Mouse (Mus musculus) heart, embryonic 10.5 days (tissue): ENCODE results near the gene Nme8. TPM values are rescaled to one million over a fixed set of nuclear protein-coding genes. Genes with fewer than 3 reads are reported as not detected.

ENCODE experiments used
- DNase-seq: peaks from one replicate; pipeline ENCODE4 v3.0.0-alpha.2; 2017; ENCODE audit warnings: low spot score
- H3K27ac ChIP-seq: fragments of 300-500 bp; sonication (generic); 2 replicates; pipeline ENCODE4 v1.5.1; 2016; ENCODE audit warnings: mild to moderate bottlenecking
- H3K27me3 ChIP-seq: fragments of 300-500 bp; sonication (generic); 2 replicates; pipeline ENCODE4 v1.6.1; 2016; ENCODE audit warnings: mild to moderate bottlenecking; ENCODE audit not compliant: poor library complexity, insufficient read depth, severe bottlenecking
- H3K36me3 ChIP-seq: fragments of 300-500 bp; sonication (generic); 2 replicates; pipeline ENCODE4 v1.6.1; 2016; ENCODE audit warnings: mild to moderate bottlenecking, moderate library complexity
- H3K4me1 ChIP-seq: fragments of 300-500 bp; sonication (generic); 2 replicates; pipeline ENCODE4 v1.6.1; 2016; ENCODE audit warnings: mild to moderate bottlenecking
- H3K4me3 ChIP-seq: fragments of 300-500 bp; sonication (generic); 2 replicates; pipeline ENCODE4 v1.5.1; 2016; ENCODE audit warnings: mild to moderate bottlenecking, moderate library complexity
- H3K9me3 ChIP-seq: fragments of 300-500 bp; sonication (generic); 2 replicates; pipeline ENCODE4 v1.6.1; 2016; ENCODE audit warnings: mild to moderate bottlenecking, moderate library complexity
- WGBS: fragments of 180-500 bp; shearing (Covaris S2); methylation state at CpG from one replicate; pipeline ENCODE4 v1.1.7; 2016; 5-methylcytosine and 5-hydroxymethylcytosine counted together
- polyA plus RNA-seq: library from polyadenylated mRNA; unstranded; fragments of >200 nt; fragmentation: Nextera tagmentation; extraction: Ambion mirVana; gene quantifications from 2 replicates; pipeline ENCODE4 v1.2.1, GENCODE M21; 2016

Gene Nme8
- polyA plus RNA-seq = not detected in 2 replicates

DNA sequence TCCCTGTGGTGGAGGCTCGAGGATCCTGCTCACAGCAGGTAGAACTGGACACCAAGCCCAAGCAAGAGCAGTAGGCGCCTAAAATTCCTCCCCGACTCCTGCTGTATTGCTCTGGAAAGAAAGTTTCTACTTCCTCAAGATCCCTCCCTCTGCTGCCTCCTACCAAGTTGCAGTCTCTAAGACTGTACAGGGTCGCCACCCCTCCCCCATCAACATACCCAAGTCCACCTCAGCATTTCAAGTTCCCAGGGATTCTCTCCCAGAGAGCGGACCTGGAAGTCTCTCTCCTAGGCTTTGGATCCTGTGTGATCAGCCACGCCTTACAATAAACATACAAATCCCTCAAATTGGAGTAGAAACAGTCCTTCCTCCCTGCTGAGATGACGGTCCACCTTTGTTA lies at the start of gene Nme8:
Nme8 (minus strand) TSS at position 5 of the 400 bp plus-strand sequence.
- Histone ChIP-seq H3K4me1 (no peaks in the 10 kb centered on the region), H3K4me3 (no peak within 1 kb of the TSS), H3K36me3 (no peaks in the 10 kb centered on the region), H3K9me3 (no peaks in the 10 kb centered on the region), H3K27me3 (peaks cover 6% of the 10 kb centered on the region; the same call in 1 of the 2 replicates), H3K27ac (no peak within 1 kb of the TSS)
- WGBS = 13% methylated on average over 7 of the region's 7 CpGs
- DNase-seq = no peak

DNA sequence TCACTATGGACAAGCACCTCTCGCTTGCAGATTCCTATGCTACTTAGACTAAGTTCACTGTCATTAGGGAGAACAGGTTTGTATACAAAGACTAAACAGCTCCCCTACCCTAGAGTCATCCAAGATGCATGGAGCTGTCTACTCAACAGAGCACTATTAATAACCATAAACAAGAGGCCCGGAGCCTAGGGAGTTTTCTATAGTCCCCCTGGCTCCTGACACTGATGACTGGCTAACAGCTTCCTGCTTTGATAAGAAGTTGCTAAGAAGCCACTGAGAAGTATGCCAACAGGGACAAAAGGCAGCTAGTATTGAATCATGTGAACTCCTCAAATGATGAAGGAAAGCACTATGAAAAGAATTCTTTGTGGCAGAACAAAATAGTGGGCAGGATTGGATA lies 48.1 kb upstream of the Nme8 start:
- Histone ChIP-seq H3K27me3 (no peaks in the 10 kb centered on the region), H3K9me3 (no peaks in the 10 kb centered on the region), H3K27ac (no peak overlapping the region), H3K36me3 (no peaks in the 10 kb centered on the region), H3K4me1 (no peaks in the 10 kb centered on the region), H3K4me3 (no peak overlapping the region)
- no peak for DNase-seq
- WGBS = 46% methylated on average over 2 of the region's 2 CpGs

DNA sequence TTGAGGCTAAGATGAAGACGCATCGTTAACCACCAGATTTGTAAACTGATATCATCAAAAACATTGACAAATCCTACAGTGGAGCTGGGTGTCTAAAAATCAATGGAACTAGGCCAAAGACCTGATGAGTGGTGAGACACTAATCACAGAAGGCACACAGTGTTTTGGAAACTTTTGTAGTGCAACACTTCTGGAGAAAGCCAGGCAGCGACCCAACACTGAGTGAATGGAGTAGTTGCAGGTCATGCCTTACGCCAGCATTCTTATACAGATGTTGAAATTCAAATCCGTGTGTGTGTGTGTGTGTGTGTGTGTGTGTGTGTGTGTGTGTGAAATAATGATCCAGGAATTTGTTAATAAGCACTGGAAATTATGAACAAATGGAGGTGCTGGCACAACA lies 46.9 kb upstream of the Nme8 start:
- 82% methylated on average over 5 of the region's 5 CpGs for WGBS
- no peaks in the 10 kb centered on the region for H3K27me3 ChIP-seq
- no peak overlapping the region for H3K4me3 ChIP-seq
- no peaks in the 10 kb centered on the region for H3K36me3 ChIP-seq
- no peaks in the 10 kb centered on the region for H3K9me3 ChIP-seq
- no peak overlapping the region for H3K27ac ChIP-seq
- H3K4me1 ChIP-seq = no peaks in the 10 kb centered on the region
- DNase-seq = no peak

DNA sequence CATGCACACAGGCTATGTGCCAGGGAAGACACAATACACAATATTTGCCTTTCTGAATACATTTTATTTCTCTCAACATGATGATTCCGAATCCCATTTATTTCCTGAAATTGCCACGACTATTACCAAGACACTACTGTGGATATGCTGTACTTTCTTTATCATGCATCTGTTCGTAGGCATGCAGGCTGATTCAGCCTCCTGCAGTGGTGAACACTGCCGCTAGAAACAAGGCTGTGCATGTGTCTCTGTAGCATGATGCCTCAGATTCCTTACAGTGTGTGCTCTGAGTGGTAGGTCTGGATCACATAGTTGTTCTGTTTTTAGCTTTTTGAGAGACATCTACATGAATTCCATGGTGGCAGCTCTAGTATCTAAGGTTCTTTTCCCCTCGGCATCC lies 37.0 kb upstream of the Nme8 start:
- H3K36me3 ChIP-seq = no peaks in the 10 kb centered on the region
- H3K9me3 ChIP-seq = no peaks in the 10 kb centered on the region
- no peaks in the 10 kb centered on the region for H3K27me3 ChIP-seq
- no peaks in the 10 kb centered on the region for H3K4me1 ChIP-seq
- WGBS = 72% methylated on average over 5 of the region's 5 CpGs
- H3K27ac ChIP-seq = no peak overlapping the region
- DNase-seq = no peak
- H3K4me3 ChIP-seq = no peak overlapping the region

DNA sequence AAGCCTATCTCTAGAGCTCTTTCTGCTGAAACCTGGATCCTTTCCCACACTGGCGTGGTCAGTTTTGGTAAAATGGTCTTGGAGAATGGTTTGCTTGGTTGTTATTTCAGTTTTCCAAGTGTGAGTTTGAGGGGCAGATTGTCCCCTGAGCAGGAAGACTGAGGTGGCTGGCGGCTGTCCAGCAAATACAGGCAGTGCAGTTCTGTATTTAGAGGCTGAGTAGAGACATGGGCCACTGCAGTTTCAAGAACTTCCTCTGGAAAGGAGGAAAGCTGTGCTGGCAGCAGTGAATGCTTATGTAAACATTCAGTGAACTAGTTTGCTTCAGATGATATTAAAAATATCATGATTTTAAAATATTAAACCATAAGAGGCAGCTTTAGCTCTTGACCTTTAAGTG lies 33.2 kb upstream of the Nme8 start:
- no peaks in the 10 kb centered on the region for H3K9me3 ChIP-seq
- H3K4me1 ChIP-seq = no peaks in the 10 kb centered on the region
- no peak for DNase-seq
- no peaks in the 10 kb centered on the region for H3K36me3 ChIP-seq
- no peaks in the 10 kb centered on the region for H3K27me3 ChIP-seq
- no peak overlapping the region for H3K4me3 ChIP-seq
- no peak overlapping the region for H3K27ac ChIP-seq
- WGBS = 58% methylated on average over 2 of the region's 2 CpGs

DNA sequence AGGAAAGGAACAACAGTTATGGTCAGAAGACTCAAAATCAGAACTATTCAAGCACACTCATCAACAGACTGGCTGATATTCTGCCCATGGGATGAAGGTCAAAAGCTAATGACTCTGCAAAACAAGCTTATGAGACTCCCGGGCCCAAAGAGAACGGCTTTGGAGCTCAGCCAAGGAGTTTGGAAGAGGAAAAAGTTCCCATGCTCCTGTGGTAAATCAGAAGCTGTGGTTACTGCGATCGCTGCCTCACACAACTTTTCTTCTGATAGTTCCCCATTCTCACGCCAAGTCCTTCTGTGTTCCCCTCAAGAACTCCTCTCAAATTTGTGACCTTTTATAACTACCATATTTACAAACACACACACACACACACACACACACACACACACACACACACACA lies 21.4 kb upstream of the Nme8 start:
- no peaks in the 10 kb centered on the region for H3K9me3 ChIP-seq
- H3K4me1 ChIP-seq = no peaks in the 10 kb centered on the region
- WGBS = 84% methylated on average over 5 of the region's 5 CpGs

DNA sequence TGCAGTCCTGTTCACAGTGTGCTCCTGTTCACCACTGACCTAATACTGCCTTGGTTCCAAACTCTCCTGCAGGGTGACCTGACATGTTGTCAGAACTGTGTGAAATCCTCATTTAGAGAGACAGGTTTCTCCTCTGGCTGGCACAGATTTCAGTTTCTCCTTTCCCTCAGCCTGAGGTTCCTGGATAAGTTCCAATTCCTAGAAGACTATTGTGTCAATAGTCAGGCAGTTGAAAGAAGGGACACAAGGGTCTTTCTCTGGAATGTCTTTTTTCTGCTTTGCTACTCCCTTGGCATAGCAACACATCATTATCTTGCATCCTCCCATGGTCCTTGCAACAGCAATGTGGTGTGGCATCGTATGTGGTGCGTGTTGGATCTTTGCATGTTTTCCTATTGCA lies 19.6 kb upstream of the Nme8 start:
- no peak for DNase-seq
- WGBS = 75% methylated on average over 2 of the region's 2 CpGs
- Histone ChIP-seq H3K27ac (no peak overlapping the region), H3K9me3 (no peaks in the 10 kb centered on the region), H3K36me3 (no peaks in the 10 kb centered on the region), H3K27me3 (no peaks in the 10 kb centered on the region), H3K4me1 (no peaks in the 10 kb centered on the region), H3K4me3 (no peak overlapping the region)

More for the DNA sequence above, 21.4 kb upstream of the Nme8 start:
- no peak for DNase-seq
- H3K36me3 ChIP-seq = no peaks in the 10 kb centered on the region
- no peaks in the 10 kb centered on the region for H3K27me3 ChIP-seq
- H3K4me3 ChIP-seq = no peak overlapping the region
- no peak overlapping the region for H3K27ac ChIP-seq

DNA sequence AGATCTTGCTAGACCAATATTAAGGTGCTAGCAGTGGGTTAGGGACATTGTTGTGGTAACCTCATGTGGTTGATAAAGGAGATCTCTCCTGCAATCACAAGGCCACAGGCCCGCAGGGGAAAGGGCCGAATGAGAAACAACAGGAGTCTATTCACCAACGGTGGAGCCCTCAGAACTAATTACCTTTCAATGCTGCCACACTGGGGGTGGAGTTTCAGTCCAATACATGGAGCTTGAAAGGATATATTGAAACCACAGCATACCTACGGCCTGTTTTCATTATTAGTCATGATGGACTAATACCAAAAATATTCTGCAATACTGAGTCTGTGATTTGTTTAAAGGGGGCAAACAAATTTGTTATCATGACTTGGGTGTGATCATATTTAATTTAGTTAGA lies 6.2 kb upstream of the Nme8 start:
- Histone ChIP-seq H3K9me3 (no peaks in the 10 kb centered on the region), H3K27me3 (no peaks in the 10 kb centered on the region)
- 50% methylated on average over 4 of the region's 4 CpGs for WGBS

DNA sequence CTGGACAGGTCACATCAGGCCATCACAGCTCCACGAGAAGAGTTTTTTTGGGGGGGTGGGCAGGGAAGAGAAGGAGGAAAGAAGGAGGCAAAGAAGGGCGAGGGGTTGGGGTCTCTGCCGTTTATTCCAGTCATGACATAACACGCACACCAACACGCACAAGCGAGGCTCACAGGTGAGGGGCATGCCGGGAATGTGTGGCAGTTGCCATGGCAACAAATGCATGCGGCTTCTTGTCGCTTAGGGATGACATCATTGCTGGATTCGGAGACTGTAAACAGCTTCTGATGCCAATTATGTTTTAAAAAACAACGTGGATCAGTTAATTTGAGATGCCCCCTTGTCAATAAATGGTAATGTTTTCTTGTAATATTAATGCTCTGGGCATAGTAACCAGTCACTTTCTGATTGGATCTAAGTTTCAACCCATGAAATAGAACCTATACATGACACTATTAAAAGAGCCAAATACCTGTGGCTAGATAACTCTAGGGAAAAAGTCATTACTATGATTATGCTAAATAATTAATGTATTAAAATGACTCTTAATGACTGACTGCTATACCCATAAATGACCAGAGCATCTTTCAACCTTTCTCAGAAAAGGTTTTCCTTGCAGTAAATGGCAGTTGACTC lies 4.0 kb upstream of the Nme8 start:
- Histone ChIP-seq H3K27ac (no peak overlapping the region), H3K27me3 (peaks cover 6% of the 10 kb centered on the region; the same call in 1 of the 2 replicates), H3K9me3 (no peaks in the 10 kb centered on the region), H3K4me1 (no peaks in the 10 kb centered on the region), H3K4me3 (no peak overlapping the region), H3K36me3 (no peaks in the 10 kb centered on the region)
- 79% methylated on average over 11 of the region's 11 CpGs for WGBS
- DNase-seq = no peak

More for the DNA sequence above, 6.2 kb upstream of the Nme8 start:
- no peak for DNase-seq
- no peak overlapping the region for H3K4me3 ChIP-seq
- no peaks in the 10 kb centered on the region for H3K4me1 ChIP-seq
- no peaks in the 10 kb centered on the region for H3K36me3 ChIP-seq
- H3K27ac ChIP-seq = no peak overlapping the region

DNA sequence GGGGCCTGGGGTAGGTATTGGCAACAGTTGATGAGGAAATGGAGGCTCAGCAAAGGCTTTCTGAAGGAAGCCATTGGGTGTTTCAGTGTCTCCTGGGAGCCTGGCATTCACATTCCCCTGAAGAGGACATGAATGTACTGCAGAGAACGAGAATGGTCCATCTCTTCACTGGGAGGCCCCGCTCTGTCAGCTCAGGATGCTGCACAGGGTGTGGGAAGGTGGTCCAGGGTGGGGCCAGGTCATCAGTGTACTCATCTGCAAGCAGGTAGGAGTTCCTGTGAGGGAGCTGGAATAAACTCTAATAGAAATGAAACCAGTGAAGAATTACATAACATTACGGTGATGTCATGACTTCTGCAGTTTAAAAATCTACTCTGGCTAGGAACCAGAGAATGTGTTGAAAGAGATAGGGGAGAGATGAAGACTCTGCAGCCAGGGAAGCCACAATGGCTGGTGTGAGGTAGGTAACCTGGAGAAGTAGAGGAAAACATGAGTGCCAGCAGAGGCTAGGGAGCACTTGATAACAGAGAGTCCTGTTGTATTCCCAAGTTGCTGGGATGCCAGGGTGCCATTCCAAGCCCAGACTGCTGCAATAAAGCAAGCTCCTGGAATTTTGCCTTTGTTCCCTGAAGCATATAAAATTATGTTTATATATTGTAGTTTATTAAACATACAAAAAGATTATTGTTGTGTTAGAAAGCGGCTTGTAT lies 3.3 kb upstream of the Nme8 start:
- no peak for DNase-seq
- peaks cover 6% of the 10 kb centered on the region; the same call in 1 of the 2 replicates for H3K27me3 ChIP-seq
- no peak overlapping the region for H3K4me3 ChIP-seq
- H3K36me3 ChIP-seq = no peaks in the 10 kb centered on the region
- WGBS = 74% methylated on average over 4 of the region's 4 CpGs
- no peaks in the 10 kb centered on the region for H3K4me1 ChIP-seq
- H3K9me3 ChIP-seq = no peaks in the 10 kb centered on the region
- no peak overlapping the region for H3K27ac ChIP-seq

DNA sequence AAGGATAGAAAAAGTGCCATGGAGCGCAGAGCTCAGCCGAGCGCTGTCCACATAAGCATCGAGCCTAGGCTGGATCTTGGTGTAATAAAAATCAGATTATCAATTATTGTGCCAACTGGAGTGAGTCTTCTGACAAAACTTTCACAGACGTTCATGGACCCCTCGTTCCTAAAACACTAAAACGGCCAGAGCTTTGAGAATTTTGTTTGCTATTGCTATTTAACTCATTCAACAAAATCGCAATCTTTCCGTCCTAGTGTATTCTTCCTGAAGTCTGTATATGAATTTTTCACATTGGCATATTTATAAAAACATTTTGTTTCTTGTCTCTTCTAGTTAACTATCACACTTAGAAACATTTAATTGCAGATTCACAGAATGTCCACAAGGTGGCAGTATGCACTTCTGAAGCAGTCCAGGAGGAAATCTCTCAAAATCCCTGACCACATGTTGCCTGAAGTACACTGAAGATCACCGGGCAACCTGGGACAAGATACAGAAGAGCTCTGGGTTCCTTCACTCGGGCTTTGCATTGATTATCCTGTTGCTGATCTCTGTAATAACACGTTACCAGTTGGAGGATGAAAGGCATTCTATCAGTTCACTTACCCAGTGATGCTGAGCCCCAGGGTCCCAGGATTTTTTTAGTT lies 1.1 kb upstream of the Nme8 start:
- no peak for DNase-seq
- 24% methylated on average over 12 of the region's 12 CpGs for WGBS

DNA sequence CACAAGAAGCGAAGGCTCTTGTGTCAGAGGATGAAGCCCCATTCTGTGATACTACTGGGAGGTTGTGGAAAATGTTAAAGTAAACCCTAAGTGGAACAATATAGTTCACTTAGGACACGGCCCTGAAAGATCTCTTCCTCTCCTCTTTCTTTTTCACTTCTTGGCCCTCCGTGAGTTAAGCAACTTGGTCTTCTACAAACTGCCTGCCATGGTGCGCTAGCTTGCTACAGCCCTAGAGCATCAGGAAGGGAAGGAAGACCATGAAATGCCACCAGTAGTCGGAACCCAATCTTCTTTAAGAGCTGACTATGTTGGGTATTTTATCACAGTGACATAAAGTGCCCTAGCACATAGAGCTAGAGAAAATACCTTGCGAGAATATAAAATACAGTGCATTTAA lies 7.2 kb downstream of the Nme8 start:
- no peak overlapping the region for H3K4me3 ChIP-seq
- H3K9me3 ChIP-seq = no peaks in the 10 kb centered on the region
- H3K27me3 ChIP-seq = no peaks in the 10 kb centered on the region
- H3K36me3 ChIP-seq = no peaks in the 10 kb centered on the region
- no peak overlapping the region for H3K27ac ChIP-seq
- 80% methylated on average over 6 of the region's 6 CpGs for WGBS
- DNase-seq = no peak
- no peaks in the 10 kb centered on the region for H3K4me1 ChIP-seq

More for the DNA sequence above, 1.1 kb upstream of the Nme8 start:
- Histone ChIP-seq H3K36me3 (no peaks in the 10 kb centered on the region), H3K27ac (no peak overlapping the region), H3K4me3 (no peak overlapping the region), H3K9me3 (no peaks in the 10 kb centered on the region), H3K27me3 (peaks cover 6% of the 10 kb centered on the region; the same call in 1 of the 2 replicates), H3K4me1 (no peaks in the 10 kb centered on the region)

DNA sequence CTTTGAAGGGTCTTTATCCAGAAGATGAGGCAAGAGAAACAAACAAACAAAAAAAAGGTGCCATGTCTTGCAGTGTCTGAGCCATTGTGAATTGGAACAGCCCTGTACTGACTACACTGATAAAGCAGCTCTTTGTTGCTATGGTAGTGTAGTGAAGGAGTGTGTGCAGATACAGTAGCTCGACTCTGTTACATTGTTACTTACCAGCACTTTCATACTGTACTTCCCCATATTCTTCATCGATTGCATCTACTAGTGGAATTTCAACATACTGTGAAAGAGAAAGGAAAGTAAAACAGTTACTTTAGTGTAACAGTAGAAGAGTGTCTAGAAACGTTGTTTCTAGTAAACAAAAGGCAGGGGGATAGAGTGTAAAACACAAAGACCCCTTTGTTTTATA lies 7.6 kb downstream of the Nme8 start:
- Histone ChIP-seq H3K27me3 (no peaks in the 10 kb centered on the region), H3K4me1 (no peaks in the 10 kb centered on the region), H3K4me3 (no peak overlapping the region), H3K27ac (no peak overlapping the region), H3K9me3 (no peaks in the 10 kb centered on the region), H3K36me3 (no peaks in the 10 kb centered on the region)
- WGBS = 62% methylated on average over 3 of the region's 3 CpGs
- no peak for DNase-seq
